Mouse (Mus musculus): ENCODE measurements around the gene Gldc. TPM values are rescaled to one million over a fixed set of nuclear protein-coding genes. Genes with fewer than 3 reads are reported as not detected.

Gldc gene
- polyA plus RNA-seq, 1 experiment, result not detected

- Histone ChIP-seq H3K4me3 (ENCODE audit: insufficient read depth, low read length) (no peak overlapping the region), H3K27ac (ENCODE audit: insufficient read depth, low read depth, low read length) (no peak overlapping the region), H3K4me1 (ENCODE audit: control insufficient read depth, insufficient read depth, low read length) (no peaks in the 10 kb centered on the region)
- TF ChIP-seq POLR2A (IDR thresholded peaks at IDR 0.05; ENCODE audit: borderline replicate concordance, low read depth, low read length) (no peak), CTCF (IDR thresholded peaks at IDR 0.05; ENCODE audit: low read depth, low read length) (no peak)
Measured at GRCm38 (mm10) chr19:30160021-30160420, 15.2 kb downstream of the Gldc start.

- Histone ChIP-seq H3K4me3 (ENCODE audit: insufficient read depth, low read length) (no peak overlapping the region), H3K4me1 (ENCODE audit: control insufficient read depth, insufficient read depth, low read length) (no peaks in the 10 kb centered on the region), H3K27ac (ENCODE audit: insufficient read depth, low read depth, low read length) (no peak overlapping the region)
- TF ChIP-seq CTCF (IDR thresholded peaks at IDR 0.05; ENCODE audit: low read depth, low read length) (no peak), POLR2A (IDR thresholded peaks at IDR 0.05; ENCODE audit: borderline replicate concordance, low read depth, low read length) (no peak)
Measured at GRCm38 (mm10) chr19:30158189-30158588, 17.0 kb downstream of the Gldc start.

- no peak for TF ChIP-seq CTCF (IDR thresholded peaks at IDR 0.05; ENCODE audit: low read depth, low read length)
- no peak for TF ChIP-seq POLR2A (IDR thresholded peaks at IDR 0.05; ENCODE audit: borderline replicate concordance, low read depth, low read length)
- Histone ChIP-seq H3K27ac (ENCODE audit: insufficient read depth, low read depth, low read length) (no peak overlapping the region), H3K4me3 (ENCODE audit: insufficient read depth, low read length) (no peak overlapping the region), H3K4me1 (ENCODE audit: control insufficient read depth, insufficient read depth, low read length) (no peaks in the 10 kb centered on the region)
Measured at GRCm38 (mm10) chr19:30157031-30157687, 18.1 kb downstream of the Gldc start.

- no peaks in the 10 kb centered on the region for H3K4me1 ChIP-seq (ENCODE audit: control insufficient read depth, insufficient read depth, low read length)
- H3K27ac ChIP-seq (ENCODE audit: insufficient read depth, low read depth, low read length), result no peak overlapping the region
- TF ChIP-seq CTCF (IDR thresholded peaks at IDR 0.05; ENCODE audit: low read depth, low read length), result no peak
- no peak for TF ChIP-seq POLR2A (IDR thresholded peaks at IDR 0.05; ENCODE audit: borderline replicate concordance, low read depth, low read length)
- H3K4me3 ChIP-seq (ENCODE audit: insufficient read depth, low read length), result no peak overlapping the region
Measured at GRCm38 (mm10) chr19:30153729-30154128, 21.5 kb downstream of the Gldc start.

GRCm38 (mm10) chr19:30151290-30151689 lies 23.9 kb downstream of the Gldc start:
- Histone ChIP-seq H3K4me3 (ENCODE audit: insufficient read depth, low read length) (no peak overlapping the region), H3K4me1 (ENCODE audit: control insufficient read depth, insufficient read depth, low read length) (no peaks in the 10 kb centered on the region), H3K27ac (ENCODE audit: insufficient read depth, low read depth, low read length) (no peak overlapping the region)
- TF ChIP-seq POLR2A (IDR thresholded peaks at IDR 0.05; ENCODE audit: borderline replicate concordance, low read depth, low read length), result no peak
- TF ChIP-seq CTCF (IDR thresholded peaks at IDR 0.05; ENCODE audit: low read depth, low read length), result no peak

GRCm38 (mm10) chr19:30149238-30149805 lies 25.9 kb downstream of the Gldc start:
- Histone ChIP-seq H3K27ac (ENCODE audit: insufficient read depth, low read depth, low read length) (no peak overlapping the region), H3K4me3 (ENCODE audit: insufficient read depth, low read length) (no peak overlapping the region), H3K4me1 (ENCODE audit: control insufficient read depth, insufficient read depth, low read length) (no peaks in the 10 kb centered on the region)
- TF ChIP-seq CTCF (IDR thresholded peaks at IDR 0.05; ENCODE audit: low read depth, low read length) (no peak), POLR2A (IDR thresholded peaks at IDR 0.05; ENCODE audit: borderline replicate concordance, low read depth, low read length) (no peak)

- Histone ChIP-seq H3K4me3 (ENCODE audit: insufficient read depth, low read length) (no peak overlapping the region), H3K27ac (ENCODE audit: insufficient read depth, low read depth, low read length) (no peak overlapping the region), H3K4me1 (ENCODE audit: control insufficient read depth, insufficient read depth, low read length) (no peaks in the 10 kb centered on the region)
- TF ChIP-seq CTCF (IDR thresholded peaks at IDR 0.05; ENCODE audit: low read depth, low read length) (no peak), POLR2A (IDR thresholded peaks at IDR 0.05; ENCODE audit: borderline replicate concordance, low read depth, low read length) (no peak)
Measured at GRCm38 (mm10) chr19:30147306-30147705, 27.9 kb downstream of the Gldc start.

- TF ChIP-seq CTCF (IDR thresholded peaks at IDR 0.05; ENCODE audit: low read depth, low read length) (no peak), POLR2A (IDR thresholded peaks at IDR 0.05; ENCODE audit: borderline replicate concordance, low read depth, low read length) (no peak)
- Histone ChIP-seq H3K4me3 (ENCODE audit: insufficient read depth, low read length) (no peak overlapping the region), H3K27ac (ENCODE audit: insufficient read depth, low read depth, low read length) (no peak overlapping the region), H3K4me1 (ENCODE audit: control insufficient read depth, insufficient read depth, low read length) (no peaks in the 10 kb centered on the region)
Measured at GRCm38 (mm10) chr19:30146761-30147160, 28.5 kb downstream of the Gldc start.

- TF ChIP-seq POLR2A (IDR thresholded peaks at IDR 0.05; ENCODE audit: borderline replicate concordance, low read depth, low read length) (no peak), CTCF (IDR thresholded peaks at IDR 0.05; ENCODE audit: low read depth, low read length) (no peak)
- H3K27ac ChIP-seq (ENCODE audit: insufficient read depth, low read depth, low read length), result no peak overlapping the region
- no peaks in the 10 kb centered on the region for H3K4me1 ChIP-seq (ENCODE audit: control insufficient read depth, insufficient read depth, low read length)
- H3K4me3 ChIP-seq (ENCODE audit: insufficient read depth, low read length), result no peak overlapping the region
Measured at GRCm38 (mm10) chr19:30145106-30145505, 30.1 kb downstream of the Gldc start.

- H3K4me3 ChIP-seq (ENCODE audit: insufficient read depth, low read length), result no peak overlapping the region
- no peak overlapping the region for H3K27ac ChIP-seq (ENCODE audit: insufficient read depth, low read depth, low read length)
- no peaks in the 10 kb centered on the region for H3K4me1 ChIP-seq (ENCODE audit: control insufficient read depth, insufficient read depth, low read length)
- no peak for TF ChIP-seq CTCF (IDR thresholded peaks at IDR 0.05; ENCODE audit: low read depth, low read length)
- TF ChIP-seq POLR2A (IDR thresholded peaks at IDR 0.05; ENCODE audit: borderline replicate concordance, low read depth, low read length), result no peak
Measured at GRCm38 (mm10) chr19:30136308-30136707, 38.9 kb downstream of the Gldc start.
